Mouse (Mus musculus): ENCODE results near the gene AI464131.
A peak's percentile ranks its signal among the peaks of the same experiment; 100 is the strongest.

AI464131 gene

DNA sequence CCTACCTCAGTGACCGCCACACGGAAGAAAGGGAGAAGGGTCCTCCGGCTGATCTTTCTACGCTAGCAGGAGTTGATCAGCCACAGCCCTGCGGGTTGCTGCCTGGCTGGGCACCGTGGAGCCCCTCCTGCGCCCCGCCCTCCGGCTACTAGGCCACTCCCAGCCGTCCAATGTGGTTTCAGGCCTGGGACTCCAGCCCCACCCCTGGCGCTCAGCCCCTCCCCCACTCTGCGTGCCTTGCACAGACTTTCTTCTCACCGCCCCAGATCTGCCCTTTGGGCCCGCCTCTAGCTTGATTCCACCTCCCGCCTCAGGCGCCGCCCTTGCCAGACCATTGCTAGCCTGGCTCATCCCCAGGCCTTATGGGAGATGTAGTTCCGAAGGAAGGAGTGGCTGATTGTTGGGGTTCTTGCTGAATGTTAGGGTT, at the start of gene AI464131:
TSS of gene AI464131 (minus strand) at position 91 of the 427 bp plus-strand sequence.
- DNase-seq: peak; percentile 97 to 99

DNA sequence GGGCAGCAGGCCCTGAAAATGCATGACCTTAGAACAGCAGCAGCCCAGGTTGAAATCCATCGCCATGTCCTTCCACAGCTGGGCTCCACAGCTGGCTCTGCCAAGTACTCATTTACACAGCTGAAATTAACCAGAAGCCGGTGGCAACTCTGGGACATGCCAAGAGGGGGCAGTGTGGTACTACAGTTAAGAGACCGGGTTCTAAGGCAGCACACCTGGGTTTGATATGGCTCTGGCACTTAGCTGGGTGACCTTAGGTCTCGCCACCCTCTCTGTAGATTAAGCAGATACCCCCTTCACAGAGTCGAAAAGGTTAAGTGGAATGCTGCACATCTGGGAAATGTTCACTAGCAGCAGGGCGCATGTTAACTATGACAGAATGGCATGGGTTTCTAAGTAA, 49.7 kb upstream of the AI464131 start:
- DNase-seq: peak; percentile 66 to 77

DNA sequence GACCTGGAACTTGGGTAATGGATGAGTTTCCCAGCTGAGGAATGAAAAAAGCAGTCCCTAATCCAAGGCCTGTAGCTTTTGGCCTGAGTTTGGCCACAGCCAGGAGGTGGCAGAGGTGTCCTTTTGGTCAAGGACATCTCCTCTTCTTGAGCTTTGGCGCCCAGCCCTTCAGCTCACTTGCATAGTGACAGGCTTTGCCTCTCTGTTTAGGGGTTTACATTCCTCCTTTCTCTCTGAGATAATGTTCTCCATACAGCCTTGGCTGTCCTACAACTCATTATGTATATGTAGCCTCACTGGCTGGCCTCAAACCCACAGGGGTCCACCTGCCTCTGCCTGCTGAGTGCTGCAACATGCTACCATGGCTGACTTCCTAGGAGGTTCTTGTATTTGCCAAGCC, 44.2 kb upstream of the AI464131 start:
- peak; percentile 63 to 65 for DNase-seq

DNA sequence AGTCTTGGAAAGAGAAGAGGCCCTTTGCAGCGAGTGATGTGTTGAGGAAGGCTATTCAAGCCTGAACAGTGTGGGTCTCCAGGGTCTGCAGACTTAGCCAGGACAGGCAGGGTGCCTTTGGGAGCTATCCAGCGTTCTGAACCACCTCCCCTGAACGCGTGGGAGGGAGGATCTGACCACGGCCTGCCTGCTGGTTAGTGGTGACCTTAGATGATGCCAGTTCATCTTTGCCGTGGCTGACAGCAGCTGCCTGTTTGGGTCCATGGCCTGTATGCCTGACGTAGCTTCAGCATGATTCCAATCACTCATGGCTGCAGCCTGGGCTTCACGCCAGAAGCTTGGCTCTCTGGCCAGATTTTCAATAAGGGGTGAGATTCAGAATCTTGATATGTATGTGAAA, 43.1 kb upstream of the AI464131 start:
- peak; percentile 78 to 80 for DNase-seq

DNA sequence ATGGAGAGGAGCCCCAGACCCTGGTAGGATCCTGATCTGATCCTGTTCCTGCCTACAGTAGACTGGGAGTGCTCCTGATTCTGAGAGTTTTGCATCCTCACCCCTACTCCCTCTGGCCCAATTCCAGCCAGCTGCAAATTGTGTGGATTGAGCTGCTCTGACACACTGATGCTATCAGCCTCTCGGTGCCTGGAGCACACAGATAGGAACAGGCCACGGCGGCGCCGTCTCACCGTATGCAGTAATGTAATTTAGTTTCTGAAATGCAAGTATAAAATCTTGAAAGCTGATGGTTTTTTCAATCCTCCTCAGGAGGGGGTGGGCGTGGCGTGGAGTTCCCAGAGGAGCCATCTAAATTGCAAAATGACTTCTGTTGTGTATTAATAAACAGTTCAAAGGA, 39.3 kb upstream of the AI464131 start:
- no peak for DNase-seq

DNA sequence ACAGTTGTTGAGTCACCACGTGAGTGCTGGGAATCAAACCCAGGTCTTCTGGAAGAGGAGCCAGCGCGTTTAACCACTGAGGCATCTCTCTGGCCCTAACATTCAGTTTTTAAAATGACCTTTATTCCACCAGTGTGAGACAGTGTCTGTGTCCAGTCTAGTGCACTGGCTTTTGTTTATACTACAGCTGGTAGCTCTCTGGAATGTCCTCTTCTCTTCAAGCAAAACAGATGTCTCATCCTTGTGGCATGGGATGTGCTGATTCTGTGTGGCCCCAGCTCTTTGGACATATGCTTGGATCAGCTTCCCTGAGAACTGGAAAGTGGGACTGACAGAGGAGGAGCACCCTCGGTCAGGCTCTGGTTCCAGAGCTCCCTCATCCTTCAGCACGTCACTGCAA, 32.0 kb upstream of the AI464131 start:
- no peak for DNase-seq

DNA sequence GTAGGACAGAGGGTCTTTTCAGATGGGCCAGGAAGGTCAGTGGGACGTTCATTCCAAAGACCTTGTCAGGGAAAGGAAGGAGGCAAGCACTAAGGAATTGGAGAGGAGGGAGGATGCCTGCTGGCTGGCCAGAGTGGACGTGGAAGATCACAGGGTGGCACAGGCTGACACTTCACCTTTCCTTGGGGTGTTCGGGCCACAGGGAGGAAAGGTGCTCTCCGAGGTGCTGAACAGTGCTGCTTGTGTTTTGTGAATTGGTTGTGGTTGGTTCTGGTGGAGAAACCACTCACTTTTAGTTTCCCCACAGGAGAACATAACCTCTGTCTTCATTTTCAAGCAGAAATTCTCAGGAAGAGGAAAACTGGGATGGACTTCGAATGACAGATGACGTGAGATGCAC, 29.5 kb upstream of the AI464131 start:
- DNase-seq: no peak

DNA sequence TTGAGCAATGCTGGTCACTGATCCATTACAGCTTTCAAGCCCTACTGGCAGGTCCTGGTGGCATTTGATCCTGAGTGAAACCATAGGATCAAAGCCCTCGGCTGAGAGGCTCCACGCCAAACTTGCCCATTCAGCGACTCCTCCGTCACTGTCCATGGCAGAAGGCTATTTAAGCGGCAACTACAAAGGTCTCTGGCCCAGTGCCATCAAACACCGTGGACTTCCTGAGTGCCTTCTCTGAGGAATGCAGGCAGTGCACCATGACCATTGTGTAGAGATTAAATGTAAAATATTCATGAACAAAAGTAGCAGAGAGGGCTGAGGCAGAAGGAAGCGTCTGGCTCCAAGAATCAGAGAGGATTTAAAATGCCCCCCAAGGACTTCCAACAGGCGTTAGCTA, 25.1 kb upstream of the AI464131 start:
- peak; percentile 81 to 83 for DNase-seq

DNA sequence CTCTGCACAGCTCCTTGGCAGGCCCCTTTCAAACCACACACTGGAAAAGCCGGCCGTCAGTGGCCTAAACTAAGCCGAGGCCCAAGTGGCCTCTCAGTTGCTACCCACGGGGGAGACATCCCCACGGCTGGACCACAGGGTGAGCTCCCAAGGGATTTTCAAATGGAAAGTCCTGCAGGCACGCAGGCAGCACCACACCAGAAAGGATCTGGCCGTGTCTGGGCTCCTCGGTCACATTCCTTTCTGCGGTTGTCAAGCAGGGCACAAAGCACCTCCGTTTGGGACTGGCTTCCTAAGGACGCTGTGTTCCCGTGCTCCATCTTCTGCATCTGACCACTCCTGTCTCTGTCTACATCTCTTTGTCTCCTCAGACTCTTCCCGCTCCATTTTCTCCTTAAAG, 24.2 kb upstream of the AI464131 start:
- no peak for DNase-seq

DNA sequence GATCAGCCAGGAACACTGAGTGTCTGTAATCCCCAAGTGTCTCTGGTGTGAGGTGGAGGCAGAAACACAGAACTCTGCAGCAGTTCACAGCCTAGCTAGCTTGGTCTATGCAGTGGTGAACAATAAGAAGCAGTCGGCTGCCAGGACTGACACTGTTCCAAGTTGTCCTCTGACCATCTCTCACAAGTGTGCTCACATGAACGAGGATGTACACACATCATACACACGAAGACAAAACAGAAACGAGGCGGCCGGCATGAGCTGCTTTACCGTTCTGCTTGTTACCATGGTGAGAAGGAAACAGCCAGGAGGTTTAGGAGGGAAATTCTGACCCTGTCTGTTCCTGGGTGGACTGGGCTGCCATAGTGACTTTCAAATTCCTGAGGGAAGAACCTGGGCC, 23.7 kb upstream of the AI464131 start:
- no peak for DNase-seq

DNA sequence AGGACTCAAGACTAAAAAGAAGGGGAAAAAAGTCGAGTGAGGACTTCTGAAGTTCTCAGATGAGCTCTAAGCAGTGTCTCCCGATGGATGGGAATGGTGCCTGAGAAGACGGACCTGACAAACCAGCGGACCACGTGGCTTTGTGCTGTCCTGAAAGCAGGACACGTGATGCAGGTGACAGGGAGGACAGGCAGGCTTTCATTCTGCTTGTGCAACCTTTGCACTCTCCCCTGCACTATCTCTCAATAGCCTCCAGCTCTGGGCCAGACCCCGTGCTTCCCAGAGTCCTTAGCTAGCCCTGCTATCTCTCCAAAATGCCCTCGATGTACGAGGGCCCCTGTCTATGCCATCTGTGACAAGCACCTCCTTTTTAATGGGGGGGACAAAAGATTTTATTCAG, 22.0 kb upstream of the AI464131 start:
- no peak for DNase-seq

DNA sequence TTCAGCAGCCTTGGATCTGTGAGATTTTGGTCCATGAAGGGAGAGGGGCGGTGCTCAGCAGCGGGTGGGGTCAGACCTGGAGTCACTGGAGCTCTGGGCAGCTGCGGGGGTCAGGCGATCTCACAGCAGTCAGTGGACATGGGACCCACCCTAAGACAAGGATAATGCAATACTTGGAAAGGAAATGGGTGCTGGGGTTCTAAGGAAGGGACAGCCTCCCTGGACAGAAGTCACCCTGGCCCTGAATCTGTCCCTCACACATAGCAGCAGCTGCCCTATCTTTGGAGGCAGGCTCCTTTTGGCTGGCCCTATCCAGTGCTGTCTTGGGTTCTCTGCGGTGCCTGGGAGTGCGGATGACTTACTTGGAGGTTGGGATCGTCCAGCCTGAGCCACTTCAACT, 21.0 kb upstream of the AI464131 start:
- no peak for DNase-seq

DNA sequence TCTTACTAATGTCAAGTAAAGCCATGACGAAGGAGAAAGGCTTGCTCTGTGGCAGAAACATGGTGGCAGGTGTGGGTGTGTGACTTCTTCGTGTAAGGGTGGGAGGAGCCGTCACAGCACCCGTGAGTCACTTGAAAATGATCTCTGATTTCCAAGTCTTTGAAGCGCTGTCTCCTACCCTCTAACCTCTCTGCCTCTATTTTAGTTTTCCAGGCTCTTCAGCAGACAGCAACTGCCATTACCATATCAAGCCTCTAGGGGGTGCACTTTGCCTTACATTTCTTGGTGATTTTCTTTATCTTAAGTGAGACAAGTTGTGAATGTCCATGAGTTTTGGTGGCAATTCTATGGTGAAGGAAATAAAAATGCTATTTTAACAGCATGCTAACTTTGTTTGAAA, 19.9 kb upstream of the AI464131 start:
- DNase-seq: peak; percentile 70 to 72

DNA sequence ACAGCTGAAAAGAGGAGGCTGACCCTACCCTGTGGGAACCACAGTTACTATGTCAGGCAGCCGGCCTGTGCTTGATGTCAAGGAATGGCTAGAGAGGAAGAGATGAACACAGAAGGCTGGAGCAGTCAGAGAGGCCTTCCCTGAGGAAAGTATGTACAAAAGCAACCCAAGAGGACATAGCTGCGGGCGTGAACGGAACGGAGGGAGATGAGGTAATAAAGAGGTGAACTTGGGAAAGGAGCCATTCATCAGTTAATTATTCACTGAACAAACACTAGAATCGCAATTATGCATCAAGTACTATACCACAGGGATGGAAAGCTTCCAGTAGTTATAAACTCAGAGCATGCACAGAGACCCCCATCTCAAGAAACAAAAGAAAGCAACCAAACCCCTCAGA, 19.3 kb upstream of the AI464131 start:
- no peak for DNase-seq

DNA sequence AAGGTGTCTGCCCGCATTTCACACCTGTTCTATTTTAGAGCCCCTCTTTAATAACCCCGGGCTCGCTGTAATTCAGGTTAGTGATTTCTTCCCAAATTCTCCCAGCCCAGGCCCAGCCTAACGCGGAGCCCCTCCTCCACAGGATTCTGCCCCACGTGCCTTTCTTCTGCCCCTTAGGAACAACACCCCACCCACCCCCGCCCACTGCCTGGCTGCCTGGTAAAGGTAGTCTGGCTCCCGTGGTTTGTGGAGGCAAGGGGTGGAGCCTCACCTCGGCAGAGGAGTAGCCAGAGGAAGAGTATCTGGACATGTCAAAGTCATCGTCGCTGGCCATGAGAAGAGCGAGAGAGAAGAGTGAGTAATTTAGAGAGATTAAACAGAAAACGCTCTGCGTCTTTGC, 17.8 kb upstream of the AI464131 start:
- DNase-seq: no peak

DNA sequence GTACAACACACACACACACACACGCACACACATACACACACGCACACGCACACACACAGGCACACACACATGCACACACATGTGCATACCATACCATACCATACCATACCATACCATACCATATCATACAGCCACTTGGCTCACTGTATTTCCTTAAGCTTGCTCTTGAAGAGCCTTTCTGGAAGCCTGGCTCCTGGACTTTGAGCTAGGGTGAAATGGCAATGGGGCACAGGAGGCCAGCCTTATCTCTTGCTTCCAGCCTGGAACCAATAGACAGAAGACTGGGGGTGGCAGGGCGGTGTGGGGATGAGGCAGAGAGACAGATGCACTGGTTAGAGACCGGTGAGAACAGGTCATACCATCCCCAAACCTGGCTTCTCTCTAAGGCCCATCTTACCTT, 16.3 kb upstream of the AI464131 start:
- no peak for DNase-seq

DNA sequence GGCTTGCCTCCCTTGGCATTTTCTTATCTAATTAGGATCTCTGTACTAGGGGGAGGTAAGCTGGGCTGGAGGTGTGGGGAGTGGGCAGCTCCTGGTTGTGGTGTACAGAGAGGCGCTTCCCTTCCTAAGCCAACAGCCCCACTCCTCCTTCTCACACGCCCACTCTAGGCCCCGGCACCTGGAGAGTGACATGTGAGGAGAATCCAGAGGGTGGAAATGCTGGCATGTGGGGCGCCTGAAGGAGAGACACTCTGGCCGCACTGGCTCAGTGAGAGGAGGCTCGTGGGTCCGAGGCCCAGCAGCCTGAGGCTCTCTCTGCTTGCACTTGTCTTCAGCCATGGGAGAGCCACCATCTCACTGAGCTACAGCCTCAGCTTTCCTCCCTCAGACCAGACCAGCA, 15.5 kb upstream of the AI464131 start:
- no peak for DNase-seq

DNA sequence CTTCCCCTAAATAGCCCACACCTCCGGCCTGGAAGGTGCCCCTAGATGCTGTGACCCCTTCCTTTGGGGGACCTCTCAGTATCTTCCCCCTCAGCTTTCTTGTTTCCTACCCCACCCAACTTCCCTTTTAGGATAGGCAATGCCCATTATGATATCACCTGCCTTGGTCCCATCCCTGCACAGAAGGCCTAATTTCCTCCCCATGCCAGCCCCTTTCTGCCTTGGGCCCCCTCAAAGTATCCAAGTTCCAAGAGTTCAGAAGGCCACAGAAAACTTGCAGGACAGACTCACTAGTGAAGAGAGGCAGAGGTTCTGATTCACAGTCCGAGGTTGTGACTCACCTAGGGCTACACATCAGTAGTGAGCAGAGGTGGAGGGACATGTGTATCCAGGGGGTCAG, 14.4 kb upstream of the AI464131 start, which contains the start of gene 1110017D15Rik:
TSS of gene 1110017D15Rik (minus strand) at position 101 of the 400 bp plus-strand sequence.
- DNase-seq: no peak

DNA sequence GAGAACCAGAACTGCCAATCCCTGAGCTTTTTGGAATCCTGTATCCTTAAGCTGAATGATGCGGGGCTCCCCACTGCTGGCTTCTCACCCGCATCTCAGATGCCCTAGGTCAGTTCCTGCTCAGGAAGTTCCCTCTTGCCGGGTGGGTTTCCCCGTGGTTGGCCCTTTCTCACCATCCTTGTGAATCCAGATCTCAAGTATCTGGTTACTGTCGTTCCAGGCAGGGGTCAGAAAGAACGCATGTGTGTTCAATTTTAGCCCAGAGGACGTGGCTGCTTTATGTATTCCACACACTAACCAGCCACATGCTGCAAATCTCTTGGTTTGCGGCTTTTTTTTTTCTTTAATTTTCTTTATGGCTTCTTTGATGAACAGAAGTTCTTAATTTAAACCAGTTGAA, 10.8 kb upstream of the AI464131 start:
- no peak for DNase-seq

DNA sequence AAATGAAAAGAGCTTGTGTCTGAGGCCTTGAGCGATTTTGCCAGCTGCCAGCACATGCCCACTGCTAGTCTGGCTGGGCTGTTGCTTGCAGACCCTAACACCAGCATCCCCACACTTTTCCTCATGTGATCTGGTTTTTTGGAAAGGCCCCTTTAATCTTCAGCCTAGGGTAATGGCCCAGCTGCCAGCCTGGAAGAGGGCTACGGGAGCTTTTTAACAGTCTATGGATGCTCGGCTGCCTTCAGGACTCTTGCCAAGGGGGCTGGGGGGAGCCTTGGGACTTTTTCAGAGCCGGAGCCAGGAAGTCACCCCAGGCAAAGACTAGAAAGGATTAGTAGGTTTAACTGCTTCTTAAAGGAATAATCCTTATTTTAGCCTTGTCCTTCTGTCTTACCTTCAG, 10.4 kb upstream of the AI464131 start:
- DNase-seq: peak; percentile 65 to 73

DNA sequence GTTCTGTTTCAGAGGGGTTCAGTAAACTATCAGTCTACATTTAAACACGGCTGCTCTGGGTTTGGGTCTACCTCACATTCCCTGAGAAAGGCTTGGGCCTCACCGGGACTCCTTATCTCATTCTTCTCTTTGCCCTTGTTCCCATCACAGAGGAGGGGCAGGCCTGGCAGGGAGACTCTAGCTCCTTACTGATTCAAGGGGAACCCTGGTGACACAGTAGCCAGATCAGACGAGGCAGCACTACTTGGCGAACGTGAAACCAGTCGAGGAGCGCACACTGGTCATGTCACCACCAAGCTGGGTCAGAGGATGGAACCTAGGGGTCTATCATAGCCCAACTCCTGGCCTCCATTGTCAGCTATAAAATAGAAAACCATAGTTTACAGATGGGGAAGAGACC, 5.1 kb upstream of the AI464131 start:
- DNase-seq: no peak

DNA sequence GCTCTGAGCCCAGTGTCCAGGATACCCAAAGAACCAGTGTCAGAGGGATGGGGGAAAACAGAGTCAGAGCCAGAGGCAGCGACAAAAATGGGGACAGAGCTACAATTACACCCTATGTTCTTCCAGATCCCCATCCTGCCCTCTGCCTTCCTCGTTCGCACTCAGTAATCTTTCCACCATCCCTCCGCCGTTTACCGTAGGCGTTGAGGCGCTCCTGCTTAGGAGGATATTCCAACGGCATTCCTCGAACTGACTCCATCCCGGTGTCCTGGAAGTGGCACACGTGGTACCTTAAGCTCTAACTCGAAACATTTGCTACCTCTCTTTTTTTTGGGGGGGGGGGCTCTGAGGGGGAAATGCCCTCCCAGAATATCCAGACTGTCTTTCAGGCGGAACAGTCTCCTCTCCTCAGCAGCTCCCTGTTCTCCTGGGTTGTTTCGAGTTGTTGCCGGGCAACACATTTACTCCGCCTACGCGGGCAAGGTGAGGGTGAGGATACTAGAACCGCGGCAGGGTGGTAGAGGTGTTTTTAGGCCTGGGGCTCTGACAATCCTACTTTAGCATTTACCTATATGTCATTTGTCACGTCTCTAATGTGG, 4.5 kb upstream of the AI464131 start:
- no peak for DNase-seq

DNA sequence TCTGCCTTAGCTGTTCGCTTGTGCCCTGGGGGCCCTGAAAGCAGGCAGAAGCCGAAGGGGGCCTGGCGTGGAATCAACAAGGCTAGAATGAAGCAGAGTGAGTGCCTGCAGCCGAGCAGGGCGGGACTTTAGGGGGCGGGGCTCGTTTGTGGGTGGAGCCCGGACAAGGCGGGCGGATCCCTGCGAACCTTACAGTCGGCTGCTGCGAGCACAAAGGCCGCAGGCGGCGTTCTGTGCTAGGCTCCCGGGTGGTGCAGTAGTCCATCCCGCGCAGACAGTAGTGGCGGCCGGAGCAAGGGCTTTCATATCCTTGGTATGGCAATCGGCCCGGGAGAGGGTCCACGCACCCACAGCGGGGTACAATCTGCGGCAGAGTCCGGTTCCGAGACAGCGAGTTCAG, 4.0 kb upstream of the AI464131 start:
- DNase-seq: peak; percentile 87 to 88

DNA sequence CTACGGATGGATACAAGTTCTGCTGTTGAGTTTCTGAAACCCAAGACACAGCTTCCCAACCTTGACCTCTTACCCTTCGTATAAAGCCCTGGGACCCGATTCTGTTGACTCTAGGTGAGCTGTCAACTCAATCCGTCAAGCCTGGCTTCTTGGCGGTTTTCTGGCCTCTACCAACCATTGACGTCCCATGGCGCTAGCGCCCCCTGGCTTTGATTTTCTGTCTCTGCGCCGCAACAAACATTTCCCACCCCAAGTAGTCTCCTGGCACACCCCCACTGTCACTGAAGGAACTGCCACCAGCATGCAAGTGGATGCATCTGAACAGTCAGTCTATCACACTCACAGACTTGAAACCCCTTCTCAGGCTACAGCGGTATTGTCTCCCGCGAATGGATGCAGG, 3.3 kb upstream of the AI464131 start:
- DNase-seq: peak; percentile 74 to 84

DNA sequence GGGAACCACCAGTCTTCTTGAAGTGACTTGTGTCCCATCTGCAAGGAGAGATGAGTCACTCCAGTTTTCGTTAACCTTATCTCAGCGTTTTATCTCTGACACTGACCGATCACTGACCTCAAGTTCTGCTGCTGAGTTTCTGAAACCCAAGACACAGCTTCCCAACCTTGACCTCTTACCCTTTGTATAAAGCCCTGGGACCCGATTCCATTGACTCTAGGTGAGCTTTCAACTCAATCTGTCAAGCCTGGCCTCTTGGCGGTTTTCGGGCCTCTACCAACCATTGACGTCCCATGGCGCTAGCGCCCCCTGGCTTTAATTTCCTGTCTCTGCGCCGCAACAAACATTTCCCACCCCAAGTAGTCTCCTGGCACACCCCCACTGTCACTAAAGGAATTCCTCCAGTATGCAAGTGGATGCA, 2.3 kb upstream of the AI464131 start:
- peak in 1 of 2 experiments; percentile 46 for DNase-seq

Measured in cerebellum, postnatal 14 days (tissue).